ENCODE assay signal across 7 mouse cellular contexts in the genomic region with DNA sequence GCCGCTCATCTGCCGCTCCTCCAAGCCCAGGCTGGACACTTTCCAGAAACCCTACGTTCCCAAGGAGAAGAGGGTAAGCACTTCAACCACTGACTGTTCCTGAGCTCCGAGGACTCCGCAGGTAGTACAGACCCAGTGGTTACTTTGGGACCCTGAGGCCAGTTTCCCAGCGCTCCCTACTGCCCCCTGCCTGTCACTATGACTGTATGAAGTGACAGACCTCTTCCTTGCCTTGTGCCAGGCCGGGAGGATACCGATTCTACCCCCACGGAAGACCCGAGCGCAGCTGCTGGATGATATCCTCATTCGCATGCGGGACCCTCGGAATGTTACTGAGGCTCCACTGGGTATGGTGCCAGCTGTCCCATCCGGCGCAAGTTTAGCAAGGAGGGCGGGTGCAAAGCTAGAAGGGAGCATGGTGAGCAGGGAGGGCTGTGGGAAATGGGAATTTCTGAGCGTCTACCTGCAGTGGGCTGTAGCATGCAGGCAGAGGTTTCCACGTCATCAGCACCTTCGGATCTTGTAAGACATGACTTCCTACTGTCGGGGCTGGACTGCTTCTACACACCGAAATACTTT. TPM values are rescaled to one million over a fixed set of nuclear protein-coding genes. Genes with fewer than 3 reads are reported as not detected.
DNase-seq lines count a peak whose midpoint lies in the region; ATAC-seq lines count a peak whose summit lies in the region.

No protein-coding gene starts in this region.

- 5% methylated on average over 22 of the region's 22 CpGs for WGBS in forebrain, embryonic 15.5 days
- WGBS in hindbrain, embryonic 14.5 days: 6% methylated on average over 22 of the region's 22 CpGs

- intact Hi-C loops in left cerebral cortex, postnatal 36 days (cut with DNase I): no loop called here

- DNase-seq in ZHBTc4 (ENCODE audit: low read depth, low spot score): peak; percentile 83
- DNase-seq in c-Kit-positive CD71-positive TER-119-negative erythroid progenitor cells, embryonic 14.5 days (ENCODE audit: low read depth): peak; percentile 17
- DNase-seq in hindbrain, embryonic 14.5 days (ENCODE audit: low spot score): peak; percentile 59
- peak; percentile 39 to 40 for DNase-seq in left cerebral cortex, postnatal 36 days (ENCODE audit: low spot score in 2 of 2)
- peak; percentile 36 for DNase-seq in splenic B cell, adult 2 months (ENCODE audit: low read depth, low spot score)

- no peak overlapping the region for H3K27ac ChIP-seq in forebrain, embryonic 15.5 days (replicated peaks)
- no peak overlapping the region for H3K27ac ChIP-seq in hindbrain, embryonic 14.5 days

- peak overlapping the region; percentile 32 for H3K4me3 ChIP-seq in forebrain, embryonic 15.5 days
- peak overlapping the region; percentile 26 for H3K4me3 ChIP-seq in hindbrain, embryonic 14.5 days (replicated peaks; ENCODE audit: low read length)

- peak; percentile 55 for ATAC-seq in forebrain, embryonic 15.5 days (replicated peaks)
- peak; percentile 38 for ATAC-seq in hindbrain, embryonic 14.5 days (ENCODE audit: low FRiP score)
- ATAC-seq in megakaryocyte progenitor cell, adult 5-6 weeks (replicated peaks; ENCODE audit: poor library complexity): peak; percentile 71

- H3K9me3 ChIP-seq in forebrain, embryonic 15.5 days: no peaks in the 10 kb centered on the region
- H3K9me3 ChIP-seq in hindbrain, embryonic 14.5 days (ENCODE audit: control insufficient read depth, low read length): no peaks in the 10 kb centered on the region

- H3K4me2 ChIP-seq in forebrain, embryonic 15.5 days (replicated peaks): peak overlapping the region; percentile 54
- peak overlapping the region; percentile 69 for H3K4me2 ChIP-seq in hindbrain, embryonic 14.5 days (replicated peaks)

- peaks cover 16% of the 10 kb centered on the region for H3K4me1 ChIP-seq in forebrain, embryonic 15.5 days
- peaks cover 13% of the 10 kb centered on the region for H3K4me1 ChIP-seq in hindbrain, embryonic 14.5 days (replicated peaks; ENCODE audit: control insufficient read depth, insufficient read depth, low read length)

- H3K27me3 ChIP-seq in forebrain, embryonic 15.5 days: peaks cover 5% of the 10 kb centered on the region
- peaks cover 5% of the 10 kb centered on the region; the same call in 1 of the 2 replicates for H3K27me3 ChIP-seq in hindbrain, embryonic 14.5 days (ENCODE audit: control insufficient read depth, insufficient read depth, low read length)
- H3K27me3 ChIP-seq in splenic B cell, adult 2 months (ENCODE audit: control insufficient read depth, insufficient read depth, low read length, poor library complexity, severe bottlenecking): no peaks in the 10 kb centered on the region

- no peaks in the 10 kb centered on the region for H3K36me3 ChIP-seq in forebrain, embryonic 15.5 days
- peaks cover 7% of the 10 kb centered on the region; the same call in 1 of the 2 replicates for H3K36me3 ChIP-seq in hindbrain, embryonic 14.5 days (replicated peaks; ENCODE audit: control insufficient read depth, insufficient read depth)
- no peaks in the 10 kb centered on the region for H3K36me3 ChIP-seq in splenic B cell, adult 2 months (ENCODE audit: control insufficient read depth, insufficient read depth, low read length, poor library complexity, severe bottlenecking)

- peak overlapping the region; percentile 16 for H3K9ac ChIP-seq in forebrain, embryonic 15.5 days (replicated peaks)
- H3K9ac ChIP-seq in hindbrain, embryonic 14.5 days: peak overlapping the region; percentile 10

RNA-seq across cellular contexts. Expression of a gene that starts 53.6 kb away (rescaled TPM):
- polyA plus RNA-seq in forebrain, embryonic 15.5 days (2015; fragmentation: Nextera tagmentation; extraction: Ambion mirVana): 293 and 294 TPM in 2 replicates
- polyA plus RNA-seq in hindbrain, embryonic 14.5 days (2014; fragmentation: Nextera tagmentation; extraction: Ambion mirVana): 268 and 276 TPM in 2 replicates
- 10 to 100 TPM; 85.6 to 90.2 TPM for total RNA-seq in left cerebral cortex, postnatal 36 days (2021)
- total RNA-seq in megakaryocyte progenitor cell, adult 5-6 weeks (2015): 372 and 413 TPM in 2 replicates
- total RNA-seq in megakaryocyte progenitor cell, adult 5-6 weeks (2017): 255 and 284 TPM in 2 replicates

RNA-seq across cellular contexts. Expression of a gene that starts 57.9 kb away (rescaled TPM):
- polyA plus RNA-seq in forebrain, embryonic 15.5 days (2015; fragmentation: Nextera tagmentation; extraction: Ambion mirVana): 0.61 and 0.65 TPM in 2 replicates
- 1.1 and 1.3 TPM in 2 replicates for polyA plus RNA-seq in hindbrain, embryonic 14.5 days (2014; fragmentation: Nextera tagmentation; extraction: Ambion mirVana)
- total RNA-seq in left cerebral cortex, postnatal 36 days (2021): 1 to 10 TPM; 1.1 to 1.6 TPM
- total RNA-seq in megakaryocyte progenitor cell, adult 5-6 weeks (2015): 0.17 TPM in 1 of 2 replicates, not detected in the other
- 0.25 TPM in 1 of 2 replicates, not detected in the other for total RNA-seq in megakaryocyte progenitor cell, adult 5-6 weeks (2017)

Comparison
In these comparisons a context has a peak if more than half of its experiments do, and no peak if none do; other contexts are left out.
1. DNase-seq: peak in every context shown above with its lines; median percentile 83 in ZHBTc4; 59 in hindbrain, embryonic 14.5 days; 40 in left cerebral cortex, postnatal 36 days; 36 in splenic B cell, adult 2 months; 17 in c-Kit-positive CD71-positive TER-119-negative erythroid progenitor cells, embryonic 14.5 days.